1 mouse cellular context compared by ENCODE assay signal in genomic region chr7:63922571-63922970, GRCm38 (mm10).
TF ChIP-seq lines count a peak whose summit lies in the region.

No protein-coding gene starts in this region.

TF ChIP-seq in MEL, 35 proteins besides CTCF, POLR2A, EP300 and RAD21 (continued from another document):
- TF ChIP-seq MAFK (IDR thresholded peaks at IDR 0.05; ENCODE audit: borderline replicate concordance, low read depth, low read length) (no peak; the same call in 1 of the 2 replicates), JUND (IDR thresholded peaks at IDR 0.05; ENCODE audit: low read depth, low read length) (no peak), SMC3 (IDR thresholded peaks at IDR 0.05; ENCODE audit: low read depth, low read length) (no peak; the same call in 1 of the 2 replicates), MYC (IDR thresholded peaks at IDR 0.05; ENCODE audit: low read depth, low read length) (no peak), MYB (IDR thresholded peaks at IDR 0.05; ENCODE audit: low read depth, low read length) (peak; percentile 96), NRF1 (IDR thresholded peaks at IDR 0.05; ENCODE audit: insufficient read depth, low read depth, low read length, poor library complexity, severe bottlenecking) (no peak), ZKSCAN1 (IDR thresholded peaks at IDR 0.05; ENCODE audit: low read depth, low read length) (no peak), MAX (IDR thresholded peaks at IDR 0.05; ENCODE audit: low read length) (no peak), GABPA (IDR thresholded peaks at IDR 0.05; ENCODE audit: low read depth, low read length) (no peak), TAL1 (IDR thresholded peaks at IDR 0.05; ENCODE audit: low read length) (peak; percentile 37), TBP (IDR thresholded peaks at IDR 0.05; ENCODE audit: low read depth, low read length) (0 out of 2 replicates have a peak, but pooled peaks have one; percentile 30), UBTF (IDR thresholded peaks at IDR 0.05; ENCODE audit: borderline replicate concordance, insufficient read depth, low read depth, low read length) (no peak), HCFC1 (IDR thresholded peaks at IDR 0.05; ENCODE audit: low read depth, low read length) (no peak), SIN3A (IDR thresholded peaks at IDR 0.05; ENCODE audit: low read length) (peak; percentile 81), ZMIZ1 (IDR thresholded peaks at IDR 0.05; ENCODE audit: low read depth, low read length) (no peak), CHD2 (IDR thresholded peaks at IDR 0.05; ENCODE audit: low read length) (no peak), USF1 (IDR thresholded peaks at IDR 0.05; ENCODE audit: low read depth, low read length) (no peak), BHLHE40 (IDR thresholded peaks at IDR 0.05; ENCODE audit: borderline replicate concordance, low read depth, low read length) (0 out of 2 replicates have a peak, but pooled peaks have one; percentile 18), POLR2AphosphoS2 (IDR thresholded peaks at IDR 0.05; ENCODE audit: low read length) (no peak), MAZ (IDR thresholded peaks at IDR 0.05; ENCODE audit: low read depth, low read length) (no peak), CHD1 (IDR thresholded peaks at IDR 0.05; ENCODE audit: low read depth, low read length) (no peak), ELF1 (IDR thresholded peaks at IDR 0.05; ENCODE audit: low read depth, low read length) (no peak), MEF2A (IDR thresholded peaks at IDR 0.05; ENCODE audit: extremely low read depth, insufficient replicate concordance, low read depth, low read length, poor library complexity, severe bottlenecking) (0 out of 2 replicates have a peak, but pooled peaks have one; percentile 13), RCOR1 (IDR thresholded peaks at IDR 0.05; ENCODE audit: low read depth, low read length) (peak; percentile 77), NELFE (IDR thresholded peaks at IDR 0.05; ENCODE audit: low read depth, low read length) (no peak)
